Mouse (Mus musculus) macrophage (primary cell): ENCODE measurements at regions not wholly inside any gene's neighbourhood (a gene's known extent, or its start where the extent isn't known, plus 50 kb on each side); places are given as distances from the start of the nearest gene placed in this dataset.

Experiments
- H3K27ac ChIP-seq: fragments of 350-480 bp; formaldehyde crosslinking; 2 replicates; pipeline ENCODE4 v1.9.0; 2021
- H3K36me3 ChIP-seq: fragments of 350-480 bp; formaldehyde crosslinking; 2 replicates; pipeline ENCODE4 v1.9.0; 2021; ENCODE audit errors: inconsistent target
- H3K4me3 ChIP-seq: fragments of 350-480 bp; formaldehyde crosslinking; 2 replicates; pipeline ENCODE4 v1.9.0; 2021; ENCODE audit errors: inconsistent target
- H3K79me2 ChIP-seq: fragments of 350-480 bp; formaldehyde crosslinking; 2 replicates; pipeline ENCODE4 v1.9.0; 2021; ENCODE audit errors: inconsistent target
- WGBS: methylation state at CpG from one replicate; pipeline ENCODE4 v1.1.7; 2026; ENCODE audit warnings: inconsistent platforms; ENCODE audit not compliant: missing documents; 5-methylcytosine and 5-hydroxymethylcytosine counted together

- Histone ChIP-seq H3K27ac (no peak overlapping the region), H3K36me3 (no peaks in the 10 kb centered on the region), H3K4me3 (no peak overlapping the region), H3K79me2 (no peaks in the 10 kb centered on the region)
- whole genome bisulfite sequencing = 91% methylated on average over 4 of the region's 4 CpGs
Observed at GRCm38 (mm10) chr14:24986404-24986803, 472.6 kb upstream of the Zmiz1 start.

GRCm38 (mm10) chr14:24993751-24994658 is 465.0 kb upstream of the Zmiz1 start:
- Histone ChIP-seq H3K36me3 (no peaks in the 10 kb centered on the region), H3K4me3 (no peak overlapping the region), H3K79me2 (no peaks in the 10 kb centered on the region), H3K27ac (no peak overlapping the region)
- WGBS = 77% methylated on average over 21 of the region's 21 CpGs

GRCm38 (mm10) chr14:24995226-24995625 is 463.8 kb upstream of the Zmiz1 start:
- Histone ChIP-seq H3K4me3 (no peak overlapping the region), H3K36me3 (no peaks in the 10 kb centered on the region), H3K79me2 (no peaks in the 10 kb centered on the region), H3K27ac (no peak overlapping the region)
- WGBS = 95% methylated on average over 7 of the region's 7 CpGs

- 91% methylated on average over 14 of the region's 14 CpGs for WGBS
- no peaks in the 10 kb centered on the region for H3K79me2 ChIP-seq
- no peak overlapping the region for H3K4me3 ChIP-seq
- H3K36me3 ChIP-seq = no peaks in the 10 kb centered on the region
- H3K27ac ChIP-seq = no peak overlapping the region
Observed at GRCm38 (mm10) chr14:24997786-24998509, 461.0 kb upstream of the Zmiz1 start.

DNA sequence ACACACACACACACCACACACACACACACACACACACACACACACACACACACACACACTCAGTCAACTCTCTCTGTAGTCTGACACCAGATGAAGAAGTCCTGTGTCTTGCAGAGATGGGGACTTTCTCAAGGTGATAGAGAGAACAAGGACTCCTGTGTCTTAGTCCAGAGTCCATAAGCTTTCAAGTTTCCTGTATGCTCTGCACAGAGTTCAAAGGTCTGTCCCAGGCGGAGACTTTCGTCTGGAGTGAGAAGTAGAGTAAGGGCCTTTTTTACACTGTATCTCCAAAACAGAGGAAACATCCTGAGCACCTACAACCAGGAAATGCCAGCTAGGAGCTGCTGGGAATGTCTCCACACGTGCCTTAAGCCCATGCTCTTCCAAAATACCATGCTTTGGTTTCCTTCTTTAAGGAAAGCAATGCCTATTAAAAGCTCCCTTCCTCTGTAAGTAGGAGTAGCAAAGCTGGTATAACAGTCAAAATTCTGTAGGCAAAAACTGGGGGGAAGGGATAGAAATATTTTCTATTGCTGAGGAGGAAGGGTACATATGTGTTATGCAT is 459.9 kb upstream of the Zmiz1 start:
- Histone ChIP-seq H3K79me2 (no peaks in the 10 kb centered on the region), H3K4me3 (no peak overlapping the region), H3K36me3 (no peaks in the 10 kb centered on the region), H3K27ac (no peak overlapping the region)
- WGBS = 83% methylated on average over 3 of the region's 3 CpGs

- Histone ChIP-seq H3K36me3 (no peaks in the 10 kb centered on the region), H3K79me2 (no peaks in the 10 kb centered on the region), H3K4me3 (no peak overlapping the region), H3K27ac (no peak overlapping the region)
- 45% methylated on average over 11 of the region's 11 CpGs for WGBS
Observed at GRCm38 (mm10) chr14:25005241-25005946, 453.6 kb upstream of the Zmiz1 start.

DNA sequence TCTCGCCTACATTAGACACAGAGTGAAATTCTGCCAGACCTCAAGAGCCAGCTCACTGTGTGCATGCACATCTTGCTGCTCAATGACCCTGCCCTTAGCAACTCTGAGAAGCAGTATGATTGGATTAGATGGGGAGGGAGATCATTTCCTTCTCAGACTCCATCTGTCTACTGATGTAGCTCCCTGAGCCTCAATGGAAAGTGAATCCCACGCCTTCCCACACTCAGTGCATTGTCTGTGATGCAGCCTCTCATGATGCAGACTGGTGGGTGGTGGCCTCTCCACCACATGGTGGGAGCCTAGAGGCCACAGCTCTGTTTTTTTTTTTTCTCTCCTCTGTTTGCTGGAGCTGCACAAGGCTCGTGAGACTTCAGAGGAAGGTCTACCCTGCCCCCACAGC is 447.1 kb upstream of the Zmiz1 start:
- H3K4me3 ChIP-seq = no peak overlapping the region
- WGBS = 71% methylated on average over 3 of the region's 3 CpGs

DNA sequence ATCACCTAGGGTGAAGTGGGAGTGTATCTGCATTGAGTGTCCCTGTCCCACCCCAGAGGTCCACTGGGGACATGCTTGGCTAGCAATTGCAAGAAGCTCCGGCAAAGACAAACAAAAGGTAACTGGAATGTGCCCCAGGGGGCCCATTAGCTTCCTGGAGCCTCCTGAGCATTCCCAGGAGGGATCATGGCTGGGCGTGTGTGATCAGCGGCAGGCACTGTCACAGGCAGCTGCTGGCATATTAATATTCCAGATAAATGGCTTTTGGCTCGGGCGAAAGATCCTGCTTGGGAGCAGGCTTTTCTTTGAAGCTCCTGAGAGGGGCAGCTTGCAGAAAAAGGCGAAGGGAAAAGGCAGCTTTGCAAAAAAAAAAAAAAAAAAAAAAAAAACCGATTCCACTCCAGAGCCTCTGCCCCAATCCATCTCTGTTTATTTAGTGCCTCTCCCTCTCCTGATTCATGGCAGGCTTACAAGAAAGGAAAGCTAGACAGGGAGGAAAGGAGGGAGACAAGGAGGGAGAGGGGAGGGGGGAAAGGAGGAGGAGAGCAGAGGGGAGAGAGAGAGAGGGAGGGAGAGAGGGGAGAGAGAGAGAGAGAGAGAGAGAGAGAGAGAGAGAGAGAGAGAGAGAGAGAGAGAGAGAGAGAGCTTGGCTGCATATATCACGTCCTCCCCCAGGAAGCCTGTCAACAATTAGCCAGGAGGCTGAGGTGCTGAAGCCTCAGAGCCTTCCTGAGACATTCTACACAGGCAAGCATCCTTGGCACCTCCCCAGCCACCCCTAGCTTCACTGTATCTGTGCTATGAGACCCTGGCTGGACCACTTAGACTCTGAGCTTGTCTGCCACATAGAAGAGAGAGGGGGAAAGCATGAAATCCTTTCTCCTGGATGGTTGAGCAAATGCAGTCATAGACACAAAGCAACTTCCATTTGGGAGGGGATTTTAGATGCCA is 443.4 kb upstream of the Zmiz1 start:
- 71% methylated on average over 6 of the region's 8 CpGs for WGBS
- Histone ChIP-seq H3K36me3 (no peaks in the 10 kb centered on the region), H3K4me3 (no peak overlapping the region), H3K79me2 (no peaks in the 10 kb centered on the region), H3K27ac (no peak overlapping the region)

More for the DNA sequence above, 447.1 kb upstream of the Zmiz1 start:
- no peak overlapping the region for H3K27ac ChIP-seq
- H3K36me3 ChIP-seq = no peaks in the 10 kb centered on the region
- no peaks in the 10 kb centered on the region for H3K79me2 ChIP-seq

- Histone ChIP-seq H3K36me3 (no peaks in the 10 kb centered on the region), H3K4me3 (no peak overlapping the region), H3K79me2 (no peaks in the 10 kb centered on the region), H3K27ac (no peak overlapping the region)
- 81% methylated on average over 5 of the region's 5 CpGs for WGBS
Observed at GRCm38 (mm10) chr14:25017860-25018259, 441.1 kb upstream of the Zmiz1 start.

GRCm38 (mm10) chr14:25019306-25019905 is 439.6 kb upstream of the Zmiz1 start:
- Histone ChIP-seq H3K4me3 (no peak overlapping the region), H3K27ac (no peak overlapping the region), H3K79me2 (no peaks in the 10 kb centered on the region), H3K36me3 (no peaks in the 10 kb centered on the region)
- 92% methylated on average over 4 of the region's 4 CpGs for WGBS

- 94% methylated on average over 13 of the region's 15 CpGs for WGBS
- no peak overlapping the region for H3K27ac ChIP-seq
- no peak overlapping the region for H3K4me3 ChIP-seq
- H3K36me3 ChIP-seq = no peaks in the 10 kb centered on the region
- H3K79me2 ChIP-seq = no peaks in the 10 kb centered on the region
Observed at GRCm38 (mm10) chr14:25022523-25023269, 436.3 kb upstream of the Zmiz1 start.

GRCm38 (mm10) chr14:25023270-25023800 is 435.6 kb upstream of the Zmiz1 start:
- WGBS = 90% methylated on average over 6 of the region's 6 CpGs
- H3K79me2 ChIP-seq = no peaks in the 10 kb centered on the region

DNA sequence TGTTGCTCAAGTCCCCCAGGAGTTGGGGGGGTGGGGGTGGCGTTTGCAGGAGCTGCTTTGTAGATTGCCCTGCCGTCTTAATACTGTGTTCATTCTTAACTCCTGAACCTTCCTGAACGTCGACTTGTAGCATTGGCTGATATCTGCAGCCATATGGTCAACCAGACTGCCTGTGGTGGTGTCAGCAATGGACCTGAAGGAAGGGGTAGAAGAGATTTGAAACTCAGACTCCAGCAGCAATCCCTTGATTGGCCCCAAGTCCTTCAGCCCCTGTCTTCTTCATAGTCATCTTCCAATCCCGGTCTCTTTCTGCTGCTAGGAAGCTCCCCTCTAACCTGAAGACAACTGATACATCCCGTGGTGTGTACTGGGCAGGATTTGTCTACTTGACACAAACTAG is 433.9 kb upstream of the Zmiz1 start:
- no peak overlapping the region for H3K27ac ChIP-seq
- H3K36me3 ChIP-seq = no peaks in the 10 kb centered on the region
- H3K79me2 ChIP-seq = no peaks in the 10 kb centered on the region
- H3K4me3 ChIP-seq = no peak overlapping the region
- 87% methylated on average over 5 of the region's 6 CpGs for WGBS

More at GRCm38 (mm10) chr14:25023270-25023800, 435.6 kb upstream of the Zmiz1 start:
- Histone ChIP-seq H3K36me3 (no peaks in the 10 kb centered on the region), H3K4me3 (no peak overlapping the region), H3K27ac (no peak overlapping the region)
